Comparison of ENCODE assay signal across 18 mouse cellular contexts in the genomic region with DNA sequence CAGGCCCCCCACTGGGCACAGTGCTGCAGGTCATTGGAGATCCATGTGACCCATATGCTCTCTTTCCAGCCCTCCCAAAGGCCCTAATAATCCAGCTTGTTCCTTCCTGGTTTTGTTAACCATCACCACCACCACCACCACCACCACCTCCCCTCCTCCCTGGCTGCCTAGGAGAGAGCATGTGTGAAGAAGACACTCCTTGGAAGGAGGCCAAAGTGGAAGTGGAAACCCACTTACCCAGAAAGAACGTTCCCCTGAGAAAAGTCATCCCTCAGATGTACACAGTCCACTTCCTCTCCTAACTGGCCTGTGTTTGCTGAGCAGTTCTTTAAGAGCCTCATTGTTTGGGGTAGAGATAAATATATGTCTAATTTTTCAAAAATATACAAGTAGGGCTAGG.
DNase-seq lines count a peak whose midpoint lies in the region; ATAC-seq and TF ChIP-seq lines count a peak whose summit lies in the region.
"Had no signal": no experiment of that assay in that cellular context is flagged by ENCODE, and none has a peak within 500 bp of the region (broad histone marks: within the 10 kb centered on the region; RNA-seq: fewer than 3 reads in every experiment).

No protein-coding gene starts in this region.

- no peak for TF ChIP-seq POLR2A in kidney, adult 2 months (IDR thresholded peaks at IDR 0.05; ENCODE audit: low read depth, low read length)

- no peaks in the 10 kb centered on the region for H3K36me3 ChIP-seq in embryonic facial prominence, embryonic 14.5 days (ENCODE audit: control insufficient read depth, insufficient read depth, low read length)
- H3K36me3 ChIP-seq in embryonic facial prominence, embryonic 10.5 days (replicated peaks): no peaks in the 10 kb centered on the region
- H3K36me3 ChIP-seq in midbrain, postnatal 0 days (ENCODE audit: insufficient read depth, low read length): no peaks in the 10 kb centered on the region
- H3K36me3 ChIP-seq in midbrain, embryonic 16.5 days (ENCODE audit: control insufficient read depth, insufficient read depth, low read length): no peaks in the 10 kb centered on the region
- H3K36me3 ChIP-seq in kidney, adult 2 months (ENCODE audit: control insufficient read depth, insufficient read depth, low read length): no peaks in the 10 kb centered on the region
- H3K36me3 ChIP-seq: forebrain, embryonic 10.5 days; heart, embryonic 12.5 days; hindbrain, embryonic 13.5 days; kidney, embryonic 15.5 days; limb, embryonic 13.5 days had no signal

- no peak overlapping the region for H3K4me2 ChIP-seq in embryonic facial prominence, embryonic 14.5 days (ENCODE audit: low read depth, low read length)
- no peak overlapping the region for H3K4me2 ChIP-seq in midbrain, postnatal 0 days (ENCODE audit: low read depth, low read length, poor library complexity, severe bottlenecking)
- H3K4me2 ChIP-seq in midbrain, embryonic 16.5 days (ENCODE audit: low read length): no peak overlapping the region
- H3K4me2 ChIP-seq: heart, embryonic 12.5 days; hindbrain, embryonic 13.5 days; kidney, embryonic 15.5 days; limb, embryonic 13.5 days had no signal

- H3K4me1 ChIP-seq in embryonic facial prominence, embryonic 14.5 days (ENCODE audit: control insufficient read depth, insufficient read depth, low read length): no peaks in the 10 kb centered on the region
- H3K4me1 ChIP-seq in embryonic facial prominence, embryonic 10.5 days: peaks cover 16% of the 10 kb centered on the region; the same call in 1 of the 2 replicates
- H3K4me1 ChIP-seq in midbrain, postnatal 0 days (ENCODE audit: insufficient read depth, low read length): no peaks in the 10 kb centered on the region
- H3K4me1 ChIP-seq in midbrain, embryonic 16.5 days (ENCODE audit: control insufficient read depth, insufficient read depth, low read length): no peaks in the 10 kb centered on the region
- H3K4me1 ChIP-seq in kidney, adult 2 months (ENCODE audit: control insufficient read depth, insufficient read depth, low read length): no peaks in the 10 kb centered on the region
- H3K4me1 ChIP-seq: hindbrain, embryonic 13.5 days; kidney, embryonic 15.5 days had no signal

- no peak for ATAC-seq in embryonic facial prominence, embryonic 14.5 days (ENCODE audit: low read depth)
- ATAC-seq in midbrain, postnatal 0 days (ENCODE audit: low FRiP score): no peak
- no peak for ATAC-seq in midbrain, embryonic 16.5 days
- peak; percentile 85 for ATAC-seq in common myeloid progenitor, adult 5-6 weeks (replicated peaks; ENCODE audit: low read depth, poor library complexity, severe bottlenecking)
- ATAC-seq: lung, postnatal 0 days had no signal

- no peak for TF ChIP-seq CTCF in midbrain, postnatal 0 days (IDR thresholded peaks at IDR 0.05)
- TF ChIP-seq CTCF in kidney, adult 2 months (conservative IDR thresholded peaks at IDR 0.05; ENCODE audit: insufficient read depth, insufficient read length, low read depth, low read length): no peak

- 47% methylated on average over 1 of the region's 1 CpGs for WGBS in embryonic facial prominence, embryonic 14.5 days
- WGBS in embryonic facial prominence, embryonic 10.5 days: 92% methylated on average over 1 of the region's 1 CpGs
- WGBS in midbrain, postnatal 0 days: 59% methylated on average over 1 of the region's 1 CpGs
- 82% methylated on average over 1 of the region's 1 CpGs for WGBS in midbrain, embryonic 16.5 days
- WGBS in kidney, adult 2 months: 14% methylated on average over 1 of the region's 1 CpGs

- no peak overlapping the region for H3K9ac ChIP-seq in embryonic facial prominence, embryonic 14.5 days (ENCODE audit: low read depth, low read length)
- H3K9ac ChIP-seq in midbrain, postnatal 0 days (replicated peaks; ENCODE audit: low read length, poor library complexity, severe bottlenecking): no peak overlapping the region
- H3K9ac ChIP-seq in midbrain, embryonic 16.5 days (ENCODE audit: low read depth, low read length): no peak overlapping the region
- H3K9ac ChIP-seq: heart, embryonic 12.5 days; hindbrain, embryonic 13.5 days; kidney, embryonic 15.5 days; limb, embryonic 13.5 days; liver, embryonic 14.5 days had no signal

- H3K4me3 ChIP-seq in embryonic facial prominence, embryonic 14.5 days (ENCODE audit: low read depth, low read length): no peak overlapping the region
- no peak overlapping the region for H3K4me3 ChIP-seq in embryonic facial prominence, embryonic 10.5 days
- H3K4me3 ChIP-seq in midbrain, postnatal 0 days (ENCODE audit: low read depth, low read length): no peak overlapping the region
- H3K4me3 ChIP-seq in midbrain, embryonic 16.5 days (ENCODE audit: low read depth, low read length): no peak overlapping the region
- H3K4me3 ChIP-seq in kidney, adult 2 months (ENCODE audit: insufficient read depth, low read depth, low read length): no peak overlapping the region
- H3K4me3 ChIP-seq: forebrain, embryonic 10.5 days; heart, embryonic 12.5 days; hindbrain, embryonic 13.5 days; kidney, embryonic 15.5 days; limb, embryonic 13.5 days had no signal

- H3K27ac ChIP-seq in embryonic facial prominence, embryonic 14.5 days (replicated peaks; ENCODE audit: low read depth, low read length): no peak overlapping the region
- H3K27ac ChIP-seq in embryonic facial prominence, embryonic 10.5 days (replicated peaks): no peak overlapping the region
- no peak overlapping the region for H3K27ac ChIP-seq in midbrain, postnatal 0 days (ENCODE audit: low read depth, low read length)
- H3K27ac ChIP-seq in midbrain, embryonic 16.5 days (ENCODE audit: low read length): no peak overlapping the region
- no peak overlapping the region for H3K27ac ChIP-seq in kidney, adult 2 months (ENCODE audit: insufficient read depth, low read depth, low read length)
- H3K27ac ChIP-seq: forebrain, embryonic 10.5 days; hindbrain, embryonic 13.5 days; kidney, embryonic 15.5 days; limb, embryonic 13.5 days; liver, embryonic 14.5 days had no signal

- H3K27me3 ChIP-seq in embryonic facial prominence, embryonic 14.5 days (replicated peaks; ENCODE audit: control insufficient read depth, insufficient read depth, low read length): no peaks in the 10 kb centered on the region
- no peaks in the 10 kb centered on the region for H3K27me3 ChIP-seq in embryonic facial prominence, embryonic 10.5 days (replicated peaks; ENCODE audit: low read depth, poor library complexity, severe bottlenecking)
- H3K27me3 ChIP-seq in midbrain, postnatal 0 days (ENCODE audit: insufficient read depth, low read length): no peaks in the 10 kb centered on the region
- H3K27me3 ChIP-seq in midbrain, embryonic 16.5 days (ENCODE audit: control insufficient read depth, insufficient read depth, low read depth, low read length): no peaks in the 10 kb centered on the region
- no peaks in the 10 kb centered on the region for H3K27me3 ChIP-seq in kidney, adult 2 months (replicated peaks; ENCODE audit: control insufficient read depth, insufficient read depth, low read length)
- H3K27me3 ChIP-seq: heart, embryonic 12.5 days; hindbrain, embryonic 13.5 days; kidney, embryonic 15.5 days had no signal

- peak; percentile 22 for DNase-seq in embryonic facial prominence, embryonic 14.5 days (ENCODE audit: low spot score)
- no peak for DNase-seq in embryonic facial prominence, embryonic 10.5 days (ENCODE audit: low spot score)
- DNase-seq in midbrain, postnatal 0 days (ENCODE audit: low spot score): peak; percentile 17
- DNase-seq in neural tube, embryonic 10.5 days (ENCODE audit: extremely low spot score, low spot score): no peak
- no peak for DNase-seq in kidney, adult 2 months
- DNase-seq: adrenal gland, adult 8-10 months; embryo, embryonic 11 days; heart, postnatal 14 days; thymus, postnatal 25 days had no signal

- no peaks in the 10 kb centered on the region for H3K9me3 ChIP-seq in embryonic facial prominence, embryonic 14.5 days (ENCODE audit: control insufficient read depth, low read length)
- H3K9me3 ChIP-seq in embryonic facial prominence, embryonic 10.5 days: no peaks in the 10 kb centered on the region
- H3K9me3 ChIP-seq in midbrain, postnatal 0 days (ENCODE audit: low read length): no peaks in the 10 kb centered on the region
- H3K9me3 ChIP-seq in midbrain, embryonic 16.5 days (replicated peaks; ENCODE audit: control insufficient read depth, low read length, poor library complexity, severe bottlenecking): no peaks in the 10 kb centered on the region
- H3K9me3 ChIP-seq: forebrain, embryonic 10.5 days; heart, embryonic 12.5 days; hindbrain, embryonic 13.5 days; kidney, embryonic 15.5 days; limb, embryonic 13.5 days had no signal

Comparison
In these comparisons a context has a peak if more than half of its experiments do, and no peak if none do; other contexts are left out.
1. DNase-seq: peak in embryonic facial prominence, embryonic 14.5 days (single experiment) and midbrain, postnatal 0 days (single experiment); none in embryonic facial prominence, embryonic 10.5 days (single experiment), neural tube, embryonic 10.5 days (single experiment) and kidney, adult 2 months (single experiment).